Mouse (Mus musculus): ENCODE measurements at regions not wholly inside any gene's neighbourhood (a gene's known extent, or its start where the extent isn't known, plus 50 kb on each side); places are given as distances from the start of the nearest gene placed in this dataset.

- ATAC-seq (ENCODE audit: insufficient number of reproducible peaks, low FRiP score, low TSS enrichment, low read depth), result no peak
- no peak for DNase-seq (ENCODE audit: low spot score)
- Histone ChIP-seq H3K4me3 (ENCODE audit: low read depth, low read length) (no peak overlapping the region), H3K27me3 (ENCODE audit: control insufficient read depth, insufficient read depth, low read length) (no peaks in the 10 kb centered on the region), H3K4me2 (ENCODE audit: low read depth, severe bottlenecking) (no peak overlapping the region), H3K27ac (replicated peaks; ENCODE audit: low read depth, low read length) (no peak overlapping the region), H3K9me3 (ENCODE audit: control insufficient read depth, low read length) (no peaks in the 10 kb centered on the region), H3K9ac (ENCODE audit: low read length) (no peak overlapping the region), H3K4me1 (ENCODE audit: control insufficient read depth, insufficient read depth, low read length) (no peaks in the 10 kb centered on the region), H3K36me3 (ENCODE audit: control insufficient read depth, insufficient read depth, low read length) (no peaks in the 10 kb centered on the region)
- 96% methylated on average over 1 of the region's 1 CpGs for WGBS
These were observed 561.9 kb downstream of the Ebf1 start for GRCm38 (mm10) chr11:45179019-45179418.

- Histone ChIP-seq H3K9me3 (ENCODE audit: control insufficient read depth, low read length) (no peaks in the 10 kb centered on the region), H3K4me3 (ENCODE audit: low read depth, low read length) (no peak overlapping the region), H3K4me2 (ENCODE audit: low read depth, severe bottlenecking) (no peak overlapping the region), H3K4me1 (ENCODE audit: control insufficient read depth, insufficient read depth, low read length) (no peaks in the 10 kb centered on the region), H3K27me3 (ENCODE audit: control insufficient read depth, insufficient read depth, low read length) (no peaks in the 10 kb centered on the region), H3K27ac (replicated peaks; ENCODE audit: low read depth, low read length) (no peak overlapping the region), H3K9ac (ENCODE audit: low read length) (no peak overlapping the region), H3K36me3 (ENCODE audit: control insufficient read depth, insufficient read depth, low read length) (no peaks in the 10 kb centered on the region)
- 68% methylated on average over 14 of the region's 14 CpGs for WGBS
- no peak for DNase-seq (ENCODE audit: low spot score)
- ATAC-seq (ENCODE audit: insufficient number of reproducible peaks, low FRiP score, low TSS enrichment, low read depth), result no peak
These were observed 573.7 kb downstream of the Ebf1 start for GRCm38 (mm10) chr11:45190601-45191370.

- WGBS, result 71% methylated on average over 12 of the region's 12 CpGs
- Histone ChIP-seq H3K4me3 (ENCODE audit: low read depth, low read length) (no peak overlapping the region), H3K4me1 (ENCODE audit: control insufficient read depth, insufficient read depth, low read length) (no peaks in the 10 kb centered on the region), H3K36me3 (ENCODE audit: control insufficient read depth, insufficient read depth, low read length) (no peaks in the 10 kb centered on the region), H3K9ac (ENCODE audit: low read length) (no peak overlapping the region), H3K9me3 (ENCODE audit: control insufficient read depth, low read length) (no peaks in the 10 kb centered on the region), H3K27me3 (ENCODE audit: control insufficient read depth, insufficient read depth, low read length) (no peaks in the 10 kb centered on the region), H3K4me2 (ENCODE audit: low read depth, severe bottlenecking) (no peak overlapping the region), H3K27ac (replicated peaks; ENCODE audit: low read depth, low read length) (no peak overlapping the region)
- ATAC-seq (ENCODE audit: insufficient number of reproducible peaks, low FRiP score, low TSS enrichment, low read depth), result no peak
- no peak for DNase-seq (ENCODE audit: low spot score)
These were observed 574.5 kb downstream of the Ebf1 start for GRCm38 (mm10) chr11:45191392-45192189.

DNA sequence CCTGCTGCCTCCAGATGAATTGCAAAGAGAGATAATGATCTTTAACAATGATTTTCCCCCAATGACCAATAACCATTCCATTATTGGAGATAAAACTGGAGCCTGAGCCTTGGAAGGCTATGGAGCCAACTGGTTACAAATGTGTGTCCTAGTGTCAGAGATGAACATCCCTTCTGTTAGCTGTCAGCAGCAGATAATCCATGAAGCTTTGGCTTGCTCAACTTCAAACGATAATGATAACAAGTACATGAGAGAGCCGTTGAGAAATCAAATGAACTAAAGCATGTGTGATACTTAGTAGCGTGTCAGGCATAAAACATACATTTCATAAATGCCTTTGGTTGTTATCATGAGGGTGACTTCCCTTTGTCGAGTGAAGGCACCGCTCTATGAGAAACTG lies 576.2 kb downstream of the Ebf1 start:
- Histone ChIP-seq H3K4me3 (ENCODE audit: low read depth, low read length) (no peak overlapping the region), H3K27me3 (ENCODE audit: control insufficient read depth, insufficient read depth, low read length) (no peaks in the 10 kb centered on the region), H3K4me2 (ENCODE audit: low read depth, severe bottlenecking) (no peak overlapping the region), H3K36me3 (ENCODE audit: control insufficient read depth, insufficient read depth, low read length) (no peaks in the 10 kb centered on the region), H3K9ac (ENCODE audit: low read length) (no peak overlapping the region), H3K9me3 (ENCODE audit: control insufficient read depth, low read length) (no peaks in the 10 kb centered on the region), H3K27ac (replicated peaks; ENCODE audit: low read depth, low read length) (no peak overlapping the region), H3K4me1 (ENCODE audit: control insufficient read depth, insufficient read depth, low read length) (no peaks in the 10 kb centered on the region)
- WGBS, result 88% methylated on average over 5 of the region's 5 CpGs
- ATAC-seq (ENCODE audit: insufficient number of reproducible peaks, low FRiP score, low TSS enrichment, low read depth), result no peak
- no peak for DNase-seq (ENCODE audit: low spot score)

GRCm38 (mm10) chr11:45199520-45199919 lies 582.4 kb downstream of the Ebf1 start:
- no peak overlapping the region for H3K4me2 ChIP-seq (ENCODE audit: low read depth, severe bottlenecking)
- H3K36me3 ChIP-seq (ENCODE audit: control insufficient read depth, insufficient read depth, low read length), result no peaks in the 10 kb centered on the region
- 84% methylated on average over 4 of the region's 4 CpGs for WGBS
- DNase-seq (ENCODE audit: low spot score) (no peak), ATAC-seq (ENCODE audit: insufficient number of reproducible peaks, low FRiP score, low TSS enrichment, low read depth) (no peak)
- no peaks in the 10 kb centered on the region for H3K4me1 ChIP-seq (ENCODE audit: control insufficient read depth, insufficient read depth, low read length)
- no peaks in the 10 kb centered on the region for H3K9me3 ChIP-seq (ENCODE audit: control insufficient read depth, low read length)
- H3K4me3 ChIP-seq (ENCODE audit: low read depth, low read length), result no peak overlapping the region
- no peak overlapping the region for H3K9ac ChIP-seq (ENCODE audit: low read length)
- H3K27ac ChIP-seq (replicated peaks; ENCODE audit: low read depth, low read length), result no peak overlapping the region
- H3K27me3 ChIP-seq (ENCODE audit: control insufficient read depth, insufficient read depth, low read length), result no peaks in the 10 kb centered on the region

DNA sequence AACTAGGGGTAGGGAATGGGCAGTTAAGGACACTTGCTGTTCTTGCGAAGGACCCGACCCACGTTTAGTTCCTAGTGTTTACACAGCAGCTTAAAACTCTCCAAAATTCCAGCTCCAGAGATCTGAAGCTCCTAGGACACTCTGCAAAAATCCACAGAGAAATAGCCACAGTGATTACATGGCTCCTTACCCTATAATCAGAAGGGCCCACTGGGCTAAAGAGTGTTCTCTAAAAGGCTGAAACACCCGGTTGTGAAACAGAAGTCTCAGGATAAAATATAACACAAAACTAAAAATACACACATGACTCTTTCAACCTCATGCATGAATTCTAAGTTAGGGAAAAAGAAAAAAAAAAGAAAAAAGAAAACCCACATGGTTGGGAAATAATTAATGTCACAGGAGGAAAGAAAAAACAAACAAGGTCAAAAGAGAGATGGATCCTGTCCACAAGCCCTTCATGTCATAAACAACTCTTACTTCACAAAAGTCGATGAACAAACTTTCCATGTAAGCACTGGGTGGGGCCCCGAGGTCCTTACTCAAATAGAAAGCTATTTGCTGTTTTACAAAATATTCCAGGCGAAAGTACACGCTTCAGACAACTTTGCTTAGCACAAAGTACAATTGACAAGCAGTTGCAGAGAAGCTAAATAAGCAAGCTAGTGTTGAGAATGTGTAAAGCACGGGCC lies 583.7 kb downstream of the Ebf1 start:
- no peak for ATAC-seq (ENCODE audit: insufficient number of reproducible peaks, low FRiP score, low TSS enrichment, low read depth)
- 86% methylated on average over 9 of the region's 9 CpGs for WGBS
- no peaks in the 10 kb centered on the region for H3K9me3 ChIP-seq (ENCODE audit: control insufficient read depth, low read length)

DNA sequence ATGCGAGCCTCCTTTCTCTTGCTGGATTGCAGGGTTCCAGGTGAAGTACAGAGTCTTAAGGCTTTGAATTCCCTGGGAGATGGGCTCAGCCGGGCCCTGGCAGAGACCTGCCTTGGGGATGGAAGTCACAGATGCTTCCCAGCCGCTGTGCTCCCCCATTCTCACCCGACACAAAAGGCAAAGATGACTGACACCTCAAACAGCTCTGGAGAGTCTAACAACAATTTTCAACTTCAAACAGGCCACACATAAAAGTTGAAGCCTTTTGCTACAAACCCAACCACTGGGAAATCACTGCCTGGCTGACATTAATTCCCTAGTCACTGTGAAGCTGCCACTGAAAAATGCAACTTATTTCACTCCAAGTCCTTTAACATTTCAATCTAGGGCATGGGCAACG lies 586.3 kb downstream of the Ebf1 start:
- ATAC-seq (ENCODE audit: insufficient number of reproducible peaks, low FRiP score, low TSS enrichment, low read depth) (no peak), DNase-seq (ENCODE audit: low spot score) (no peak)
- Histone ChIP-seq H3K4me1 (ENCODE audit: control insufficient read depth, insufficient read depth, low read length) (no peaks in the 10 kb centered on the region), H3K4me3 (ENCODE audit: low read depth, low read length) (no peak overlapping the region), H3K4me2 (ENCODE audit: low read depth, severe bottlenecking) (no peak overlapping the region), H3K36me3 (ENCODE audit: control insufficient read depth, insufficient read depth, low read length) (no peaks in the 10 kb centered on the region), H3K9me3 (ENCODE audit: control insufficient read depth, low read length) (no peaks in the 10 kb centered on the region), H3K27me3 (ENCODE audit: control insufficient read depth, insufficient read depth, low read length) (no peaks in the 10 kb centered on the region), H3K9ac (ENCODE audit: low read length) (no peak overlapping the region), H3K27ac (replicated peaks; ENCODE audit: low read depth, low read length) (no peak overlapping the region)
- WGBS, result 68% methylated on average over 5 of the region's 5 CpGs

More for the DNA sequence above, 583.7 kb downstream of the Ebf1 start:
- Histone ChIP-seq H3K4me3 (ENCODE audit: low read depth, low read length) (no peak overlapping the region), H3K9ac (ENCODE audit: low read length) (no peak overlapping the region), H3K4me1 (ENCODE audit: control insufficient read depth, insufficient read depth, low read length) (no peaks in the 10 kb centered on the region), H3K36me3 (ENCODE audit: control insufficient read depth, insufficient read depth, low read length) (no peaks in the 10 kb centered on the region), H3K27ac (replicated peaks; ENCODE audit: low read depth, low read length) (no peak overlapping the region), H3K27me3 (ENCODE audit: control insufficient read depth, insufficient read depth, low read length) (no peaks in the 10 kb centered on the region), H3K4me2 (ENCODE audit: low read depth, severe bottlenecking) (no peak overlapping the region)
- no peak for DNase-seq (ENCODE audit: low spot score)

- H3K9ac ChIP-seq (ENCODE audit: low read length), result no peak overlapping the region
- H3K27ac ChIP-seq (replicated peaks; ENCODE audit: low read depth, low read length), result no peak overlapping the region
- WGBS, result 78% methylated on average over 8 of the region's 8 CpGs
- DNase-seq (ENCODE audit: low spot score), result no peak
- H3K4me1 ChIP-seq (ENCODE audit: control insufficient read depth, insufficient read depth, low read length), result no peaks in the 10 kb centered on the region
- no peaks in the 10 kb centered on the region for H3K36me3 ChIP-seq (ENCODE audit: control insufficient read depth, insufficient read depth, low read length)
- H3K9me3 ChIP-seq (ENCODE audit: control insufficient read depth, low read length), result no peaks in the 10 kb centered on the region
- no peak overlapping the region for H3K4me3 ChIP-seq (ENCODE audit: low read depth, low read length)
- no peaks in the 10 kb centered on the region for H3K27me3 ChIP-seq (ENCODE audit: control insufficient read depth, insufficient read depth, low read length)
- no peak overlapping the region for H3K4me2 ChIP-seq (ENCODE audit: low read depth, severe bottlenecking)
- no peak for ATAC-seq (ENCODE audit: insufficient number of reproducible peaks, low FRiP score, low TSS enrichment, low read depth)
These were observed 589.8 kb downstream of the Ebf1 start for GRCm38 (mm10) chr11:45206611-45207525.
